Mouse (Mus musculus): ENCODE measurements at regions not wholly inside any gene's neighbourhood (a gene's known extent, or its start where the extent isn't known, plus 50 kb on each side); places are given as distances from the start of the nearest gene placed in this dataset.
A peak's percentile ranks its signal among the peaks of the same experiment; 100 is the strongest.

- WGBS, result 22% methylated on average over 6 of the region's 6 CpGs
- no peaks in the 10 kb centered on the region for H3K27me3 ChIP-seq
- peak overlapping the region; percentile 52 for H3K4me2 ChIP-seq
- ATAC-seq (replicated peaks; ENCODE audit: low FRiP score), result no peak
- H3K9ac ChIP-seq, result 0 out of 2 replicates have a peak overlapping the region, but pooled peaks have one; percentile 17
- H3K4me1 ChIP-seq, result peaks cover 11% of the 10 kb centered on the region
- peak overlapping the region; percentile 55; the same call in 1 of the 2 replicates for H3K27ac ChIP-seq
- H3K4me3 ChIP-seq (replicated peaks), result no peak overlapping the region
- no peaks in the 10 kb centered on the region for H3K36me3 ChIP-seq
- no peaks in the 10 kb centered on the region for H3K9me3 ChIP-seq (replicated peaks)
Observed at GRCm38 (mm10) chr15:11742346-11742729, 164.7 kb downstream of the Npr3 start.

- ATAC-seq (replicated peaks; ENCODE audit: low FRiP score), result peak; percentile 60; the same call in 1 of the 2 replicates
- no peaks in the 10 kb centered on the region for H3K36me3 ChIP-seq
- 20% methylated on average over 18 of the region's 18 CpGs for WGBS
- peaks cover 11% of the 10 kb centered on the region for H3K4me1 ChIP-seq
- peak overlapping the region; percentile 52 for H3K4me2 ChIP-seq
- H3K9ac ChIP-seq, result 0 out of 2 replicates have a peak overlapping the region, but pooled peaks have one; percentile 17
- H3K27me3 ChIP-seq, result no peaks in the 10 kb centered on the region
- H3K4me3 ChIP-seq (replicated peaks), result peak overlapping the region; percentile 16; the same call in 1 of the 2 replicates
- H3K27ac ChIP-seq, result peak overlapping the region; percentile 55
- H3K9me3 ChIP-seq (replicated peaks), result no peaks in the 10 kb centered on the region
Observed at GRCm38 (mm10) chr15:11741598-11742345, 165.3 kb downstream of the Npr3 start.

- 54% methylated on average over 4 of the region's 4 CpGs for WGBS
- ATAC-seq (replicated peaks; ENCODE audit: low FRiP score), result no peak
- peaks cover 11% of the 10 kb centered on the region for H3K4me1 ChIP-seq
- H3K36me3 ChIP-seq, result no peaks in the 10 kb centered on the region
- H3K27ac ChIP-seq, result peak overlapping the region; percentile 64
- H3K9ac ChIP-seq, result no peak overlapping the region
- no peaks in the 10 kb centered on the region for H3K9me3 ChIP-seq (replicated peaks)
- H3K4me2 ChIP-seq, result no peak overlapping the region
- no peak overlapping the region for H3K4me3 ChIP-seq (replicated peaks)
- no peaks in the 10 kb centered on the region for H3K27me3 ChIP-seq
Observed at GRCm38 (mm10) chr15:11737436-11738000, 169.6 kb downstream of the Npr3 start.

GRCm38 (mm10) chr15:11734639-11735265 lies 172.3 kb downstream of the Npr3 start:
- no peak for ATAC-seq (replicated peaks; ENCODE audit: low FRiP score)
- 84% methylated on average over 5 of the region's 5 CpGs for WGBS
- H3K4me2 ChIP-seq, result no peak overlapping the region
- no peaks in the 10 kb centered on the region; the same call in 1 of the 2 replicates for H3K4me1 ChIP-seq
- H3K27me3 ChIP-seq, result no peaks in the 10 kb centered on the region
- no peak overlapping the region for H3K9ac ChIP-seq
- no peak overlapping the region for H3K4me3 ChIP-seq (replicated peaks)
- no peak overlapping the region for H3K27ac ChIP-seq
- no peaks in the 10 kb centered on the region for H3K36me3 ChIP-seq
- no peaks in the 10 kb centered on the region for H3K9me3 ChIP-seq (replicated peaks)

- no peaks in the 10 kb centered on the region for H3K36me3 ChIP-seq
- H3K27ac ChIP-seq, result no peak overlapping the region
- H3K4me2 ChIP-seq, result no peak overlapping the region
- H3K4me3 ChIP-seq (replicated peaks), result no peak overlapping the region
- no peaks in the 10 kb centered on the region for H3K27me3 ChIP-seq
- H3K9me3 ChIP-seq (replicated peaks), result no peaks in the 10 kb centered on the region
- 32% methylated on average over 3 of the region's 3 CpGs for WGBS
- ATAC-seq (replicated peaks; ENCODE audit: low FRiP score), result no peak
- no peaks in the 10 kb centered on the region; the same call in 1 of the 2 replicates for H3K4me1 ChIP-seq
- no peak overlapping the region for H3K9ac ChIP-seq
Observed at GRCm38 (mm10) chr15:11729381-11729780, 177.7 kb downstream of the Npr3 start.

GRCm38 (mm10) chr15:11725620-11726530 lies 181.2 kb downstream of the Npr3 start:
- no peak for ATAC-seq (replicated peaks; ENCODE audit: low FRiP score)
- Histone ChIP-seq H3K27me3 (no peaks in the 10 kb centered on the region), H3K9me3 (replicated peaks) (no peaks in the 10 kb centered on the region), H3K36me3 (no peaks in the 10 kb centered on the region), H3K4me2 (no peak overlapping the region), H3K4me3 (replicated peaks) (no peak overlapping the region), H3K27ac (no peak overlapping the region), H3K4me1 (no peaks in the 10 kb centered on the region; the same call in 1 of the 2 replicates), H3K9ac (no peak overlapping the region)
- WGBS, result 87% methylated on average over 10 of the region's 10 CpGs

- Histone ChIP-seq H3K4me3 (replicated peaks) (no peak overlapping the region), H3K4me1 (no peaks in the 10 kb centered on the region), H3K4me2 (no peak overlapping the region), H3K27me3 (no peaks in the 10 kb centered on the region), H3K36me3 (no peaks in the 10 kb centered on the region), H3K9ac (no peak overlapping the region), H3K27ac (no peak overlapping the region), H3K9me3 (replicated peaks) (no peaks in the 10 kb centered on the region)
- 61% methylated on average over 4 of the region's 4 CpGs for WGBS
- ATAC-seq (replicated peaks; ENCODE audit: low FRiP score), result no peak
Observed at GRCm38 (mm10) chr15:11720645-11721044, 186.4 kb downstream of the Npr3 start.

GRCm38 (mm10) chr15:11716168-11716842 lies 190.8 kb downstream of the Npr3 start:
- Histone ChIP-seq H3K4me1 (no peaks in the 10 kb centered on the region), H3K9ac (no peak overlapping the region), H3K4me3 (replicated peaks) (no peak overlapping the region), H3K36me3 (no peaks in the 10 kb centered on the region), H3K4me2 (no peak overlapping the region), H3K27me3 (no peaks in the 10 kb centered on the region), H3K27ac (no peak overlapping the region), H3K9me3 (replicated peaks) (no peaks in the 10 kb centered on the region)
- 91% methylated on average over 11 of the region's 11 CpGs for WGBS
- ATAC-seq (replicated peaks; ENCODE audit: low FRiP score), result no peak

- H3K9me3 ChIP-seq (replicated peaks), result no peaks in the 10 kb centered on the region
- no peak overlapping the region for H3K4me3 ChIP-seq (replicated peaks)
- no peaks in the 10 kb centered on the region for H3K27me3 ChIP-seq
- no peak for ATAC-seq (replicated peaks; ENCODE audit: low FRiP score)
- WGBS, result 65% methylated on average over 16 of the region's 16 CpGs
- H3K4me2 ChIP-seq, result no peak overlapping the region
- H3K27ac ChIP-seq, result no peak overlapping the region
- H3K36me3 ChIP-seq, result no peaks in the 10 kb centered on the region
- no peaks in the 10 kb centered on the region for H3K4me1 ChIP-seq
- H3K9ac ChIP-seq, result no peak overlapping the region
Observed at GRCm38 (mm10) chr15:11712481-11713274, 194.4 kb downstream of the Npr3 start.

GRCm38 (mm10) chr15:11701246-11701645 lies 205.8 kb downstream of the Npr3 start:
- WGBS, result 90% methylated on average over 6 of the region's 6 CpGs
- H3K4me2 ChIP-seq, result no peak overlapping the region
- ATAC-seq (replicated peaks; ENCODE audit: low FRiP score), result no peak
- no peaks in the 10 kb centered on the region for H3K4me1 ChIP-seq
- no peak overlapping the region for H3K4me3 ChIP-seq (replicated peaks)
- H3K9me3 ChIP-seq (replicated peaks), result no peaks in the 10 kb centered on the region
- H3K27ac ChIP-seq, result no peak overlapping the region
- H3K27me3 ChIP-seq, result no peaks in the 10 kb centered on the region
- H3K36me3 ChIP-seq, result no peaks in the 10 kb centered on the region
- no peak overlapping the region for H3K9ac ChIP-seq

- Histone ChIP-seq H3K27ac (no peak overlapping the region), H3K9ac (no peak overlapping the region), H3K4me1 (no peaks in the 10 kb centered on the region), H3K4me3 (replicated peaks) (no peak overlapping the region), H3K9me3 (replicated peaks) (no peaks in the 10 kb centered on the region), H3K36me3 (no peaks in the 10 kb centered on the region), H3K27me3 (no peaks in the 10 kb centered on the region), H3K4me2 (no peak overlapping the region)
- no peak for ATAC-seq (replicated peaks; ENCODE audit: low FRiP score)
- 93% methylated on average over 3 of the region's 3 CpGs for WGBS
Observed at GRCm38 (mm10) chr15:11699929-11700328, 207.2 kb downstream of the Npr3 start.

Measured in kidney, embryonic 15.5 days (tissue).